Mouse (Mus musculus): ENCODE measurements around the gene Rad23b.
"Not testable (repeated sequence)": the region's sequence is repeated elsewhere in the genome, so short reads cannot be mapped to it uniquely, and the experiment has no call there.

Gene Rad23b
- long read RNA-seq, experiment 1, transcript Rad23b-201 (10 exons, 3,810 nt), result major isoform, 5 of 11 reads
- long read RNA-seq, experiment 1, partial matches to known transcripts, result 6 of 11 reads
- long read RNA-seq, experiment 1, other reads (novel, unspliced or antisense), result 0 of 11 reads
- long read RNA-seq, experiment 2, transcript Rad23b-202 (2 exons, 2,176 nt), result major isoform, 5 of 29 reads
- long read RNA-seq, experiment 2, partial matches to known transcripts, result 17 of 29 reads
- long read RNA-seq, experiment 2, other reads (novel, unspliced or antisense), result 6 of 29 reads

- intact Hi-C loops (cut with DNase I), result no loop called here
Observed at GRCm38 (mm10) chr4:55349452-55350218, at the start of gene Rad23b. TSS of gene Rad23b (plus strand) at chr4:55350043.

GRCm38 (mm10) chr4:55304121-55304520 lies 45.7 kb upstream of the Rad23b start:
- intact Hi-C loops (cut with DNase I), result no loop called here

- intact Hi-C loops (cut with DNase I), result no loop called here
Observed at GRCm38 (mm10) chr4:55306636-55307035, 43.2 kb upstream of the Rad23b start.

GRCm38 (mm10) chr4:55316726-55317125 lies 33.1 kb upstream of the Rad23b start:
- intact Hi-C loops (cut with DNase I), result no loop called here

GRCm38 (mm10) chr4:55318350-55318749 lies 31.5 kb upstream of the Rad23b start:
- intact Hi-C loops (cut with DNase I), result not testable (repeated sequence)

- intact Hi-C loops (cut with DNase I), result no loop called here
Observed at GRCm38 (mm10) chr4:55325786-55326518, 23.9 kb upstream of the Rad23b start.

- intact Hi-C loops (cut with DNase I), result no loop called here
Observed at GRCm38 (mm10) chr4:55327508-55327907, 22.3 kb upstream of the Rad23b start.

GRCm38 (mm10) chr4:55328471-55328870 lies 21.4 kb upstream of the Rad23b start:
- intact Hi-C loops (cut with DNase I), result no loop called here

GRCm38 (mm10) chr4:55328928-55329327 lies 20.9 kb upstream of the Rad23b start:
- intact Hi-C loops (cut with DNase I), result not testable (repeated sequence)

GRCm38 (mm10) chr4:55329621-55330346 lies 20.1 kb upstream of the Rad23b start:
- intact Hi-C loops (cut with DNase I), result no loop called here

GRCm38 (mm10) chr4:55335030-55335770 lies 14.6 kb upstream of the Rad23b start:
- intact Hi-C loops (cut with DNase I), result no loop called here

GRCm38 (mm10) chr4:55338905-55339304 lies 10.9 kb upstream of the Rad23b start:
- intact Hi-C loops (cut with DNase I), result no loop called here

GRCm38 (mm10) chr4:55339388-55339787 lies 10.5 kb upstream of the Rad23b start:
- intact Hi-C loops (cut with DNase I), result no loop called here

GRCm38 (mm10) chr4:55341797-55342196 lies 8.0 kb upstream of the Rad23b start:
- intact Hi-C loops (cut with DNase I), result no loop called here

- intact Hi-C loops (cut with DNase I), result no loop called here
Observed at GRCm38 (mm10) chr4:55342602-55343001, 7.2 kb upstream of the Rad23b start.

GRCm38 (mm10) chr4:55343287-55343686 lies 6.6 kb upstream of the Rad23b start:
- intact Hi-C loops (cut with DNase I), result no loop called here

GRCm38 (mm10) chr4:55348759-55349451 lies 938 bp upstream of the Rad23b start:
- intact Hi-C loops (cut with DNase I), result no loop called here

- intact Hi-C loops (cut with DNase I), result no loop called here
Observed at GRCm38 (mm10) chr4:55350219-55350931, 532 bp downstream of the Rad23b start.

- intact Hi-C loops (cut with DNase I), result no loop called here
Observed at GRCm38 (mm10) chr4:55351037-55351436, 1.2 kb downstream of the Rad23b start.
